Mouse (Mus musculus): ENCODE measurements around the gene Cinp.

- TF ChIP-seq CTCF (IDR thresholded peaks at IDR 0.05), result no peak
- no peak for TF ChIP-seq POLR2A (IDR thresholded peaks at IDR 0.05; ENCODE audit: insufficient read depth, low read depth, low read length)
Observed at GRCm38 (mm10) chr12:110937496-110937895, 48.6 kb upstream of the Cinp start.

All from heart, adult 2 months (tissue).